Comparison of ENCODE assay signal across 14 mouse cellular contexts in the genomic region with DNA sequence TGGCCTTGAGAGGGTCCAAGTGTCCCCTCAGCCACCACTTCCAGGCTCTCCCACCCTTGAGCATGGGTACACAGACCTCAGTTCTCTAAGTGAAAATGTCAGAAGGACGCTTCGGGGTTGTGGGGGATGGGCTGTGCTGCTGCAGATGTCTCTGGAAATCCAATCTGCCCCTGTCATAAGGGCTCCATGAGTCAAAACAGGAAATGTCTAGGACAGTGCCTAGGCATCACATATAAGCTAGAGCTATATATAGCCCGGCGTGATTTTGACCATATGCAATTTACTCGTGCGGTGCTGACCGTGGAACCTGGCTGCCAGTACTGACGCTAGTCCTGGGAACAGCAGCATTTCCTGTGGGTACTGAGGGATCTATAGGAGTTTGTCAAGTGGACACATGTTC. TPM values are rescaled to one million over a fixed set of nuclear protein-coding genes. Genes with fewer than 3 reads are reported as not detected.
DNase-seq lines count a peak whose midpoint lies in the region; ATAC-seq lines count a peak whose summit lies in the region.
"Had no signal": no experiment of that assay in that cellular context is flagged by ENCODE, and none has a peak within 500 bp of the region (broad histone marks: within the 10 kb centered on the region; RNA-seq: fewer than 3 reads in every experiment).

No protein-coding gene starts in this region.

- H3K27ac ChIP-seq in heart, embryonic 15.5 days: 0 out of 2 replicates have a peak overlapping the region, but pooled peaks have one; percentile 22
- H3K27ac ChIP-seq in midbrain, embryonic 12.5 days (replicated peaks): 0 out of 2 replicates have a peak overlapping the region, but pooled peaks have one; percentile 1
- no peak overlapping the region for H3K27ac ChIP-seq in midbrain, embryonic 13.5 days
- H3K27ac ChIP-seq in limb, embryonic 10.5 days: 0 out of 2 replicates have a peak overlapping the region, but pooled peaks have one; percentile 21
- H3K27ac ChIP-seq: forebrain, embryonic 12.5 days; liver, embryonic 13.5 days had no signal

- H3K4me2 ChIP-seq in heart, embryonic 15.5 days: no peak overlapping the region
- H3K4me2 ChIP-seq in midbrain, embryonic 12.5 days (replicated peaks): no peak overlapping the region
- H3K4me2 ChIP-seq in midbrain, embryonic 13.5 days (replicated peaks): no peak overlapping the region
- H3K4me2 ChIP-seq: forebrain, embryonic 12.5 days; liver, embryonic 13.5 days had no signal

- no peak overlapping the region for H3K9ac ChIP-seq in heart, embryonic 15.5 days
- no peak overlapping the region for H3K9ac ChIP-seq in midbrain, embryonic 12.5 days (replicated peaks)
- no peak overlapping the region for H3K9ac ChIP-seq in midbrain, embryonic 13.5 days (replicated peaks)
- H3K9ac ChIP-seq: forebrain, embryonic 12.5 days; liver, embryonic 13.5 days had no signal

- DNase-seq in heart, adult 8-10 months (ENCODE audit: low spot score): no peak
- no peak for DNase-seq in limb, embryonic 10.5 days (ENCODE audit: low spot score)
- no peak for DNase-seq in ovary, postnatal 10 days (ENCODE audit: low spot score)
- no peak for DNase-seq in right cerebral cortex, adult 2 months (ENCODE audit: low spot score in 2 of 2)
- DNase-seq in testis, postnatal 14 days (ENCODE audit: low spot score): no peak
- DNase-seq: cerebellum, postnatal 25 days; gastrocnemius, postnatal 25 days; kidney, adult 11 months; layer of hippocampus, adult 9-11 months; liver, embryonic 13.5 days had no signal

- peaks cover 35% of the 10 kb centered on the region for H3K4me1 ChIP-seq in heart, embryonic 15.5 days (replicated peaks)
- H3K4me1 ChIP-seq in midbrain, embryonic 12.5 days: peaks cover 19% of the 10 kb centered on the region
- H3K4me1 ChIP-seq in midbrain, embryonic 13.5 days (replicated peaks): peaks cover 17% of the 10 kb centered on the region
- peaks cover 36% of the 10 kb centered on the region for H3K4me1 ChIP-seq in limb, embryonic 10.5 days
- H3K4me1 ChIP-seq: liver, embryonic 13.5 days had no signal

- no peaks in the 10 kb centered on the region for H3K9me3 ChIP-seq in heart, embryonic 15.5 days (replicated peaks)
- H3K9me3 ChIP-seq in midbrain, embryonic 12.5 days: no peaks in the 10 kb centered on the region
- H3K9me3 ChIP-seq in midbrain, embryonic 13.5 days: no peaks in the 10 kb centered on the region
- no peaks in the 10 kb centered on the region for H3K9me3 ChIP-seq in limb, embryonic 10.5 days (replicated peaks)
- H3K9me3 ChIP-seq: forebrain, embryonic 12.5 days; liver, embryonic 13.5 days had no signal

- H3K4me3 ChIP-seq in heart, embryonic 15.5 days: no peak overlapping the region
- no peak overlapping the region for H3K4me3 ChIP-seq in midbrain, embryonic 12.5 days
- H3K4me3 ChIP-seq in midbrain, embryonic 13.5 days (replicated peaks): no peak overlapping the region
- no peak overlapping the region for H3K4me3 ChIP-seq in limb, embryonic 10.5 days
- H3K4me3 ChIP-seq: forebrain, embryonic 12.5 days; liver, embryonic 13.5 days had no signal

- ATAC-seq in heart, embryonic 15.5 days (replicated peaks; ENCODE audit: insufficient number of reproducible peaks, insufficient read depth, low FRiP score, low read depth): no peak
- ATAC-seq in midbrain, embryonic 12.5 days (ENCODE audit: low FRiP score, low read depth): no peak
- no peak for ATAC-seq in midbrain, embryonic 13.5 days

- H3K27me3 ChIP-seq in heart, embryonic 15.5 days: no peaks in the 10 kb centered on the region
- no peaks in the 10 kb centered on the region for H3K27me3 ChIP-seq in midbrain, embryonic 12.5 days
- no peaks in the 10 kb centered on the region for H3K27me3 ChIP-seq in midbrain, embryonic 13.5 days
- H3K27me3 ChIP-seq in limb, embryonic 10.5 days (ENCODE audit: low read depth, poor library complexity, severe bottlenecking): no peaks in the 10 kb centered on the region
- H3K27me3 ChIP-seq: forebrain, embryonic 12.5 days; liver, embryonic 13.5 days had no signal

- no peaks in the 10 kb centered on the region; the same call in 1 of the 2 replicates for H3K36me3 ChIP-seq in heart, embryonic 15.5 days
- peaks cover 7% of the 10 kb centered on the region; the same call in 1 of the 2 replicates for H3K36me3 ChIP-seq in midbrain, embryonic 12.5 days
- H3K36me3 ChIP-seq in midbrain, embryonic 13.5 days: peaks cover 29% of the 10 kb centered on the region
- H3K36me3 ChIP-seq in limb, embryonic 10.5 days: no peaks in the 10 kb centered on the region
- H3K36me3 ChIP-seq: forebrain, embryonic 12.5 days; liver, embryonic 13.5 days had no signal

- WGBS in heart, embryonic 15.5 days: 49% methylated on average over 8 of the region's 8 CpGs
- 71% methylated on average over 8 of the region's 8 CpGs for WGBS in midbrain, embryonic 12.5 days
- WGBS in midbrain, embryonic 13.5 days: 88% methylated on average over 8 of the region's 8 CpGs
- 84% methylated on average over 8 of the region's 8 CpGs for WGBS in limb, embryonic 10.5 days

RNA-seq across cellular contexts. Expression of gene Gdpd5, which starts 20.2 kb away (rescaled TPM):
- 20.8 and 26.1 TPM in 2 replicates for polyA plus RNA-seq in heart, embryonic 15.5 days (2015; fragmentation: Nextera tagmentation; extraction: Ambion mirVana)
- 10 to 100 TPM; 19.7 to 30.7 (median 24.3) TPM for total RNA-seq in heart, adult 8-10 months (2022)
- 32.7 and 32.9 TPM in 2 replicates for polyA plus RNA-seq in midbrain, embryonic 12.5 days (2016; fragmentation: Nextera tagmentation; extraction: Ambion mirVana)
- 42.5 and 46.4 TPM in 2 replicates for polyA plus RNA-seq in midbrain, embryonic 13.5 days (2015; fragmentation: Nextera tagmentation; extraction: Ambion mirVana)
- 9.9 and 12.3 TPM in 2 replicates for polyA plus RNA-seq in limb, embryonic 10.5 days (2016; fragmentation: Nextera tagmentation; extraction: Ambion mirVana)

RNA-seq across cellular contexts. Expression of gene Serpinh1, which starts 48.3 kb away (rescaled TPM):
- 1,031 and 1,221 TPM in 2 replicates for polyA plus RNA-seq in heart, embryonic 15.5 days (2015; fragmentation: Nextera tagmentation; extraction: Ambion mirVana)
- total RNA-seq in heart, adult 8-10 months (2022): 100 to 1,000 TPM; 129 to 268 (median 205) TPM
- 475 and 557 TPM in 2 replicates for polyA plus RNA-seq in midbrain, embryonic 12.5 days (2016; fragmentation: Nextera tagmentation; extraction: Ambion mirVana)
- 244 and 284 TPM in 2 replicates for polyA plus RNA-seq in midbrain, embryonic 13.5 days (2015; fragmentation: Nextera tagmentation; extraction: Ambion mirVana)
- polyA plus RNA-seq in limb, embryonic 10.5 days (2016; fragmentation: Nextera tagmentation; extraction: Ambion mirVana): 1,171 and 1,177 TPM in 2 replicates
